Comparison of ENCODE assay signal across 8 mouse cellular contexts in the genomic region with DNA sequence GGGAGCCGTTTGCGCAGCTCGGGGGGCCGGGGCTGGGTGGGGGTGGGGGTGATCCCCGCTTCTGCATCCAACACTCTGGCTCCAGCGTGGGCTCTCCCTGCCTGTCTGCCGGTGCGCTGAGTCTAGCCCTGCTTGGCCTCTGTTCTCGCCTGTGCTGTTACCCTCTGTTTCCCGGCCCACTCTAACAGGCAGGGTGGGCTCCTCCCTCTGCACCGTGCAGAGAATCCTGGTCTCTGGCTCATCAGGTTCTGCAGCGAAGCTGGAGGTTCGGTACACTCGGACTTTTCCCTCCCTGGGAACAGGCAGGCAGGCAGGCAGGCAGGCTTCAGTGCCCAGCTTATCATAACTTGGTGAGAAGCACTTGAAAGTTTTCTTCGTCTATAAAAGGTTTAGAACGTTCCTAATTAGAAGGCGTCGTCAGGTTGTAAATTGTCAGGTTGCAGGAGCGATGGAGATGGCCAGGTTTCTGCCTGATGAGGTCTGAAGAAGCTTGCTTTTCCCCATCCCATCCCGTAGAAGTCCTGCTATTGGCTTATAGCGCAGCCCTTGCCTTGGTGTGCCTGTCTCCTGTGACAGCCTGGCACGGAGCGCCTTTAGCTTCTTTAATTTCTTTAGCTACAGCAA. TPM values are rescaled to one million over a fixed set of nuclear protein-coding genes. Genes with fewer than 3 reads are reported as not detected.
DNase-seq lines count a peak whose midpoint lies in the region; ATAC-seq lines count a peak whose summit lies in the region.

No protein-coding gene starts in this region.

- peak overlapping the region; percentile 65 for H3K4me3 ChIP-seq in embryonic facial prominence, embryonic 13.5 days
- peak overlapping the region; percentile 79 for H3K4me3 ChIP-seq in stomach, embryonic 14.5 days (ENCODE audit: low read depth, low read length)

- WGBS in embryonic facial prominence, embryonic 13.5 days, result under 1% methylated on average over 23 of the region's 23 CpGs
- WGBS in stomach, embryonic 14.5 days, result 1% methylated on average over 23 of the region's 23 CpGs

- peaks cover 15% of the 10 kb centered on the region for H3K4me1 ChIP-seq in embryonic facial prominence, embryonic 13.5 days
- H3K4me1 ChIP-seq in stomach, embryonic 14.5 days (ENCODE audit: control insufficient read depth, insufficient read depth, low read length), result peaks cover 15% of the 10 kb centered on the region

- peak; percentile 68 for DNase-seq in embryo, embryonic 10 days (ENCODE audit: low spot score)
- DNase-seq in embryo, embryonic 9.5 days (ENCODE audit: extremely low spot score), result no peak
- peak; percentile 21 for DNase-seq in ES-CJ7 (ENCODE audit: low read depth, low spot score)
- peak; percentile 18 to 39 for DNase-seq in heart, postnatal 14 days
- peak; percentile 27 to 28 for DNase-seq in layer of hippocampus, postnatal 25 days (ENCODE audit: extremely low spot score in 1 of 2, low spot score in 1 of 2)

- H3K4me2 ChIP-seq in embryonic facial prominence, embryonic 13.5 days, result peak overlapping the region; percentile 70
- peak overlapping the region; percentile 73 for H3K4me2 ChIP-seq in stomach, embryonic 14.5 days (replicated peaks; ENCODE audit: low read depth, low read length)

- peak overlapping the region; percentile 91 for H3K27ac ChIP-seq in embryonic facial prominence, embryonic 13.5 days
- peak overlapping the region; percentile 94 for H3K27ac ChIP-seq in stomach, embryonic 14.5 days (ENCODE audit: low read length)

- ATAC-seq in embryonic facial prominence, embryonic 13.5 days (ENCODE audit: insufficient number of reproducible peaks, insufficient read depth, low FRiP score, low TSS enrichment, low read depth), result peak; percentile 70
- ATAC-seq in megakaryocyte-erythroid progenitor cell, adult 5-6 weeks (replicated peaks; ENCODE audit: low FRiP score, low TSS enrichment, poor library complexity, severe bottlenecking), result peak; percentile 49
- ATAC-seq in stomach, embryonic 14.5 days (ENCODE audit: insufficient number of reproducible peaks, insufficient read depth, low FRiP score, low read depth), result peak; percentile 62

- H3K36me3 ChIP-seq in embryonic facial prominence, embryonic 13.5 days, result peaks cover 14% of the 10 kb centered on the region
- H3K36me3 ChIP-seq in stomach, embryonic 14.5 days (ENCODE audit: control insufficient read depth, insufficient read depth, low read length), result peaks cover 10% of the 10 kb centered on the region; the same call in 1 of the 2 replicates

- peak overlapping the region; percentile 83 for H3K9ac ChIP-seq in embryonic facial prominence, embryonic 13.5 days
- peak overlapping the region; percentile 81 for H3K9ac ChIP-seq in stomach, embryonic 14.5 days (replicated peaks; ENCODE audit: low read depth, low read length)

- H3K9me3 ChIP-seq in embryonic facial prominence, embryonic 13.5 days, result no peaks in the 10 kb centered on the region
- H3K9me3 ChIP-seq in stomach, embryonic 14.5 days (ENCODE audit: control insufficient read depth, low read depth, low read length), result no peaks in the 10 kb centered on the region

- no peaks in the 10 kb centered on the region for H3K27me3 ChIP-seq in embryonic facial prominence, embryonic 13.5 days
- no peaks in the 10 kb centered on the region for H3K27me3 ChIP-seq in stomach, embryonic 14.5 days (ENCODE audit: control insufficient read depth, insufficient read depth, low read length)

- intact Hi-C loops in heart, postnatal 14 days (cut with DNase I), result loop anchor here (5.0 to 10.0 kb wide), 3 partner anchors 49 to 127 kb away; a partner anchor contains a TSS

RNA-seq across cellular contexts. Expression of a gene that starts 0.9 kb away (rescaled TPM):
- polyA plus RNA-seq in embryonic facial prominence, embryonic 13.5 days (2015; fragmentation: Nextera tagmentation; extraction: Ambion mirVana), result 46.9 and 51.8 TPM in 2 replicates
- 10 to 100 TPM; 72.5 to 75.2 TPM for total RNA-seq in heart, postnatal 14 days (2021)
- 10 to 100 TPM; 30.9 to 33.1 TPM for total RNA-seq in layer of hippocampus, postnatal 25 days (2021)
- total RNA-seq in megakaryocyte-erythroid progenitor cell, adult 5-6 weeks (2014; fragmentation: Nextera tagmentation), result 9.7 and 17.3 TPM in 2 replicates
- total RNA-seq in megakaryocyte-erythroid progenitor cell, adult 5-6 weeks (2017), result 8.3 and 19.3 TPM in 2 replicates
- 97.1 and 98.9 TPM in 2 replicates for polyA plus RNA-seq in stomach, embryonic 14.5 days (2014; fragmentation: Nextera tagmentation; extraction: Ambion mirVana)
